Mouse (Mus musculus): ENCODE measurements around the gene Rho.

The Rho gene

DNA sequence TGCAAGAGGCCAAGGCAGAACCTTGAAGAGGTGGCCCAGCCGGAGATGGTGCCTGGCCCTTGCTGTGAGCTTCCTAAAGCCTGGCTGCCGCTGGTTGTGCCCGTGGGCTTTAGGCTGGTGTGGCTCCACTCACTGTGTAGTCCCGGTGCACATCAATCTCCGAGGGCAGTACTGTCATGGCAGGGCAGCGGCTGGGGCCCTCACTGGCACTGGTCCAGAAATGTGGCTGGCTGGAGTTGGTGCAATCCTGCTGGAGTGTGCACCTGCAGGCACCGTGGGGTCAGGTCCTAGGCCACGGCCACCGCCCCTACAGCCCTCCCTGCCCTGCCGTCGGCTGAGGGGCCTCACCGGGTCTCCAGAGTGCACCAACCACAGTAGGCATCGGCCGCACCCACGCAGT lies 46.3 kb downstream of the Rho start:
- no peak for DNase-seq (ENCODE audit: low spot score)

DNA sequence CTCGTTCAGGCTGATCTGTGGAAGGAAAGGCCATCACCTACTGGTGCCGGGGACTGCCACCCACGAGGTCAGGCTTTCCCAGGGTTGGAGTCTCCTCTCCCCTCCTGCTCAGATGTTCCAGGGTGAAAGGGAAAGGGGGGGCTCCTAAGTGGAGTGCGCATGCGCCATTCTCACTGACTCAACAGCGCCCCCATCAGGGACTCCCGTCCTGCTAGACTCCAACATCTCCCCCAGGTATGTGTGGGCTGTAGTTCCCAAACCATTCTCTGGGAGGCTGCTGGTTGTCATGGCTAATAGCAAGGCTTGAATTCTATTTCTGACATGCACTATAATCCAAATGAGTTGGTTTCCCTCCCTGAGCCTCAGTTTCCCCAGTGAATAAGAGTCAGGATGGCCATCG lies 47.0 kb downstream of the Rho start:
- DNase-seq (ENCODE audit: low spot score), result no peak

DNA sequence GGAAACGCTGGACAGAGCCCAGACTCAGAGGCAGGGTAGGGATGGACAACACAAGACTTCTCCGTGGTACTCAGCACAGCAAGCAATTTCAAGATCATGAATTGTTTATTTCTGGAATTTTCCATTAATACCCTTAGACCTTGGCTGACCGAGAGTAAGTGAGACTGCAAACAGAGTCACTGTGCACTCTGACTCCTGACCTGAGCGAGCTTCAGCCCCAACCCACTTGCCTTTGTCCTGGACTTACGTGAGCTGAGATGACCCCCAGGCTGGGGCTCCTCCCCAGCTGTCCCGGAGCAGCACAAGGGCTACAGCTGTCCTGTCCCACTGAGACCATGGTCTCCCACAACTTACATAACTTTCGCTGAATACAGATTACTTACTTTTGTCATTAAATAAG lies 51.3 kb downstream of the Rho start:
- DNase-seq (ENCODE audit: low spot score), result no peak

DNA sequence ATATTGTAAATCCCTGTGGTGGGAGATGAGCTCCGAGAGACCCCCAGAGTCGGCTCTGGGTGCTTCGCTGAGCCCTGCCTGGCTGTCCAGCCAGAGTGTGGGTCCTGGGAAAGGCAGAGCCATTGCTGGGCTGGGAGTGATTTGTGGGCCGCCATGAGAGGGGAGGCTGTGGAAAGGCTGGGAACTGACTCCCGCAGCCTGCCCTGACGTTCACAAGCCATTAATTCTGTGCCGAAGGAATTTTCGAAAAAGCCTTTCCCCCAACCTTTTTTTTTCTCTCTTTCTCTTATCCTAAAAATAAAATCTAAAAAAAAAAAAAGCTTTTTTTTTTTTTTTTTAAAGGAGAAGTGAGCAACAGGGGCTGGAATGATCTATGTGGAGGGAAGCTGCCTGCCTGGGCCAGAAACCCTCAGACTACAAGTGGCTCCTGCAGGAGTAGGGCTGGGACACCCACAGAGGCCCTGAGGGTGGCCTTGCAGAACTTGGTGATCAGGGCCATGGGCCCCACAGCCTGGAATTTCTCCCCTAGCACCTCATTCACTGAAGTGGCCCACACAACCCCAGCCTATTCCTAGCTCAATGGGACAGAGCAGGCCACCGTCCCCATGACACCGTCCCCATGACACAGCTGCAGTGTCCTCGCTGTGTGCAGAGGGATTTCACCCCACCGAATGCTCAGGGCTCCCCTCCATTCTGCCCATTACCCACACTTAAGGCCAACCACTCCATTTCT lies 51.9 kb downstream of the Rho start:
- no peak for DNase-seq (ENCODE audit: low spot score)

DNA sequence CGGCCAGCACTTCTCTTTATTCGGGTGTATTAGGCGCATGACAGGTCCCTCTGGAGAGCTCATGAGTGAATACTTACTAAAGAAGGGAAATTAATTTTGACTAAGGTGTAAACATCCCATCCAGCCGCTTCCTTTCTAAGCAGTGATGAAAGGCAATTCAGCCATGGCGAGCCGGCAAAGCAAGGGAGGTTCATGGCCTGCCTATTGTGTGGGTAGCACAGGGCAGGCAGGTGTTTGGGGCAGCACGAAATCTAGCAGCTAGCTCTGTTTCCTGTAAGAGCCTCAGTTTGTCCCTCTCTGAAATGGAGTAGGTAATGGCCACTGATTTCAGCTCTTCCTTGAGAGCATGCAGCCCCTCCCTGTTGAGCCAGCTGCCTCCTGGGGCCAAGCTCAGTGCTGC lies 53.0 kb downstream of the Rho start:
- no peak for DNase-seq (ENCODE audit: low spot score)

DNA sequence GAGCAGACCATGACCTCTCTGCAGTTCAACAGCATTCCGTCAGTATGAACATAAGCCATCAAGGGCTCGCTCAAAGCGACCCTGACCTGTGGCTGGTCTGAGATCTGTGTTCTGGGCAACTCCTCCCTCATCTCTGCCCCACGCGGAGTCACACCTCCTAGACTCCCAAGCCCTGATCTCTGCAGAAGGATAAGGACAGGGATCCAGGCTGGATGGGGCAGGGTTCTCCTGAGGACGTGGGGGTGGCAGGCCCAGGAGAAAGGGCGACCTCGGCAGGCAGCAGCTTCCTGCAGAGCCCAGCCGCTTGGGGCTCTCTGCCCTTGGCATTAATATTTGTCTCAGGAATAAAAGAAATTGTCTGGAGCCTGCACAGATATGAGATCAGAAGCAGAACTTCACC lies 54.1 kb downstream of the Rho start:
- DNase-seq (ENCODE audit: low spot score), result no peak

DNA sequence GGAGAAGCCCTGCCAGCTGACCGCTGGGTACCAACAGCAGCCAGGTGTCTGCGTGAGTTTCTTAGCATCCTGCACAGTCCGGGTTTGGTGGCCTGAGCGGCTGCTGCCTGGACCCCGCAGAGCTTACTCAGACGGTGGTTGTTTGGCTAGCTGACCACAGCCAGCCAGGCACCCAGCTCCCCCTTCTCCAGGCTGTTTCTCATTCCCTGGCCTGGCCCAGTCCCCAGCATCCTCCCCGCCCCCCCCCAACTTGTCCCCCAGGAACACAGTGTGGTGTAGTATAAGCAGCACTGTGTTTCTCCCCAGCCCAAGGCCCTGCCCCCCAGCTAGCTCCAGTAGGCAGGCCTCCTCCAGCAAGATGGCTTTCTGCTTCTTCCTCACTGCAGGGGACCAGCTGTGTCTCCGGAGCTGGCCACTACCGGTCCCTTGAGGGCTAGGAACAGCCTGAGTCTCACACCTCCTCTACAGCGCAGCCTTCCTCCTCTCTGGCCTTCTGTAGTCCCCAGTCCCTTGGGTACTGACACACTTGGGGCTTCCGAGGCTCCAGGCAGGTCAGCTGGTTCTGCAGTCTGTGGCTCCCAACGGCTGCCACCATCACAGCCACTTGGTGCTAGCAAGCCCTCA lies 55.0 kb downstream of the Rho start:
- DNase-seq (ENCODE audit: low spot score), result no peak

DNA sequence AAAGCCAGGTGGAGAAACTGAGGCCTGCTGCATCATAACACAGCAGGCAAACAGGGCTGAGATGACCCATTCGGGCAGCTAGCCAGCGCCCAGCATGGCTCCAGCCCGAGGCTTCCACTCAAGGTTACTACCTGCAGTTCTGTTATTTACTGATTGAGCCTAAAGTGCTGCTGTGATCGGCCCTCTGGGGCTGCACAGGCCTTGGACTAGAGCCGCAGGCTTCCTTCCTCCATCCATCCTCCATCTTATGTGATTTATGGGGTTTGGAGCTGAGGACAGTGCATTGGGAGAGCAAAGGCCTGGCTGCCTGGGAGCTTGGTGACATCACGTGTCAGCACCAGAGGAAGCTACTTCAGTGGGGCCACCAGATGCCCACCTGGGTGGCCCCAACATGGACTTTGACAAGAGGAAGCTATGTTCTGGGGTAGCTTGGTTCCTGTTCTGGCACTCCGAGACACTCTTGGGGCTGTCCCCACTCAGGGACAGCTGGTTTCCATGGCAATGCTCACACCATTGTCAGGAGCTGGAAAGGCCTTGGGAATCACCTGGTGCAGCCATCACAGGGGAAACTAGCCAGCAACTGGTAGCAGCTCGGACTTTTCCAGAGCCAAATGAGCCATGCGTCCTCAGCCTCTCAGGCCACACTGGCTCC lies 55.7 kb downstream of the Rho start:
- no peak for DNase-seq (ENCODE audit: low spot score)

DNA sequence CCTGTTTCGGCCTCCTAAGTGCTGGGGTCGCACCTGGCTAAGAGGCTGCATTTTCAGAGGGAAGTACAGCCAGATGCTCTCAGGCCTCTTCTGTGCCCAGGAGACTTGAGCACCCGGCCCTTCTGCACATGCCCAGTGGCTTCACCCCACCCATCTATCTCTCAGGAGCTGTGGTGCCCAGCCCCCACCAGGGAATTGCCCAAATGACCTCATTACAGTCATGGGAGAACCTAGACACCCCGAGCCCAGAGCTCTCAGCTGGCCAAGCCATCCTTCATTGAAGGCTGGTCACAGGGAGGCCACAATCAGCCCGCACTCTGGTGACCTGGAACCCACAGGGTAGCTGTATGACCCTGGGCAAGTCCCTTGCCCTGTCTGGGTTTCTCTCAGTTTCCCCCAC lies 57.5 kb downstream of the Rho start:
- DNase-seq (ENCODE audit: low spot score), result no peak

DNA sequence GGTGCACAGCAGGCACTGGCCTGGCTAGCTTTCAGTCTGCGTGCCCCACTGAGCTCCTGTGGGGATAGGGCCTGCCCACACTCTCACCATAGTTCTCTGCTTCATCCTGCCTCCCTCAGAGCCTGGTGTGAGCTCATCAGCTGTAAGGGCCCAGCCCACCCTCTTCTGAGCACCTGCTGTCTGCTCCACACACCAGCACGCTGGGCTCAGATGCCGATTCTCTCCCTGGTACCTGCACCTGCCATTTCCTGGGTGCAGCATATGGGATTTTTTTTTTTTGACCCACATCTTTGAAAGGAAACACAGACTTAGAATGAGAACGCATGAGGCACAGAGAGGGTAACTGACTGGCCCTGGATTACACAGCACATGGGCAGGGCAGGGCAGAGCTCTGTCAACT lies 58.1 kb downstream of the Rho start:
- DNase-seq (ENCODE audit: low spot score), result no peak
